19 mouse cellular contexts compared by ENCODE assay signal in the genomic region with DNA sequence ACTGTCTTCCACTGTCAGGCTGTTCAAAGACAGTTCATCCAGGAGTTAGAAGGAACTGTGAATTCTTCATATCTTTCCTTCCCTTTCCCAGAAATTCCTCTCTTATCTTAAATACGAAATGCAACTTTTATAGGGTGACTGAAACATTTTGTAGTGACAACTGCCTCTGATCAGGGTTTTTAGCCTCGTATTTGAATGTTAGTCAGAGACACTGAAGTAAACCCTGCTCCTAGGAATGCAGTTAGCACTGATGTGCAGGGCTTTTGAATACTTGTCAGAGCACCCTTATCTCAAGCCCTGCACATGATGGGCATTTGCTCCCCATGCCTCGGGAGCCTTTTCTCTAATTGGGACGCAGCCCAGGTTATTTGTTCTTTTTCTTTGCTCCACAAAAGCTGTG.
"Had no signal": no experiment of that assay in that cellular context is flagged by ENCODE, and none has a peak within 500 bp of the region (broad histone marks: within the 10 kb centered on the region; RNA-seq: fewer than 3 reads in every experiment).

No protein-coding gene starts in this region.

- H3K27me3 ChIP-seq: heart, embryonic 12.5 days; hindbrain, embryonic 13.5 days; hindbrain, embryonic 15.5 days; kidney, embryonic 15.5 days; limb, embryonic 13.5 days; limb, embryonic 15.5 days had no signal

- DNase-seq: gastrocnemius, postnatal 14 days; gastrocnemius, postnatal 36 days; kidney, adult 11 months; kidney, adult 2 months; kidney, adult 9 months; kidney, postnatal 14 days; kidney, postnatal 36 days; layer of hippocampus, adult 9-11 months; layer of hippocampus, postnatal 36 days; left cerebral cortex, postnatal 4 days had no signal

- H3K9ac ChIP-seq: heart, embryonic 12.5 days; hindbrain, embryonic 13.5 days; hindbrain, embryonic 15.5 days; kidney, embryonic 15.5 days; limb, embryonic 13.5 days; limb, embryonic 15.5 days had no signal

- H3K9me3 ChIP-seq: heart, embryonic 12.5 days; hindbrain, embryonic 13.5 days; hindbrain, embryonic 15.5 days; kidney, embryonic 15.5 days; limb, embryonic 13.5 days; limb, embryonic 15.5 days had no signal

- H3K27ac ChIP-seq: hindbrain, embryonic 13.5 days; hindbrain, embryonic 15.5 days; hindbrain, postnatal 0 days; kidney, embryonic 15.5 days; kidney, postnatal 0 days; limb, embryonic 13.5 days; limb, embryonic 15.5 days had no signal

- H3K4me1 ChIP-seq: hindbrain, embryonic 13.5 days; hindbrain, embryonic 15.5 days; kidney, embryonic 15.5 days; limb, embryonic 13.5 days; limb, embryonic 15.5 days had no signal

- H3K4me3 ChIP-seq: heart, embryonic 12.5 days; hindbrain, embryonic 13.5 days; hindbrain, embryonic 15.5 days; kidney, embryonic 15.5 days; limb, embryonic 13.5 days; limb, embryonic 15.5 days had no signal

- H3K4me2 ChIP-seq: heart, embryonic 12.5 days; hindbrain, embryonic 13.5 days; hindbrain, embryonic 15.5 days; kidney, embryonic 15.5 days; limb, embryonic 13.5 days; limb, embryonic 15.5 days had no signal

- ATAC-seq: hindbrain, postnatal 0 days; intestine, embryonic 16.5 days had no signal
